Mouse (Mus musculus) large intestine, adult 2 months (tissue): ENCODE results near the gene Copz1. TPM values are rescaled to one million over a fixed set of nuclear protein-coding genes. Genes with fewer than 3 reads are reported as not detected.
A peak's percentile ranks its signal among the peaks of the same experiment; 100 is the strongest.
"Not testable (repeated sequence)": the region's sequence is repeated elsewhere in the genome, so short reads cannot be mapped to it uniquely, and the experiment has no call there.

ENCODE experiments used
- DNase-seq: peaks from one replicate; pipeline ENCODE4 v3.0.0-alpha.2; 2012; ENCODE audit warnings: low read depth, low spot score
- WGBS: fragments of 180-500 bp; shearing (Covaris S2); methylation state at CpG from one replicate; pipeline ENCODE4 v1.1.7; 2018; 5-methylcytosine and 5-hydroxymethylcytosine counted together
- polyA plus RNA-seq: library from polyadenylated mRNA; depleted of rRNA; stranded (reverse); fragments of >200 nt; gene quantifications from 2 replicates; pipeline ENCODE4 v1.2.3, GENCODE M21; 2012; rRNA removed

Gene Copz1
- 215 and 216 TPM in 2 replicates for polyA plus RNA-seq

DNA sequence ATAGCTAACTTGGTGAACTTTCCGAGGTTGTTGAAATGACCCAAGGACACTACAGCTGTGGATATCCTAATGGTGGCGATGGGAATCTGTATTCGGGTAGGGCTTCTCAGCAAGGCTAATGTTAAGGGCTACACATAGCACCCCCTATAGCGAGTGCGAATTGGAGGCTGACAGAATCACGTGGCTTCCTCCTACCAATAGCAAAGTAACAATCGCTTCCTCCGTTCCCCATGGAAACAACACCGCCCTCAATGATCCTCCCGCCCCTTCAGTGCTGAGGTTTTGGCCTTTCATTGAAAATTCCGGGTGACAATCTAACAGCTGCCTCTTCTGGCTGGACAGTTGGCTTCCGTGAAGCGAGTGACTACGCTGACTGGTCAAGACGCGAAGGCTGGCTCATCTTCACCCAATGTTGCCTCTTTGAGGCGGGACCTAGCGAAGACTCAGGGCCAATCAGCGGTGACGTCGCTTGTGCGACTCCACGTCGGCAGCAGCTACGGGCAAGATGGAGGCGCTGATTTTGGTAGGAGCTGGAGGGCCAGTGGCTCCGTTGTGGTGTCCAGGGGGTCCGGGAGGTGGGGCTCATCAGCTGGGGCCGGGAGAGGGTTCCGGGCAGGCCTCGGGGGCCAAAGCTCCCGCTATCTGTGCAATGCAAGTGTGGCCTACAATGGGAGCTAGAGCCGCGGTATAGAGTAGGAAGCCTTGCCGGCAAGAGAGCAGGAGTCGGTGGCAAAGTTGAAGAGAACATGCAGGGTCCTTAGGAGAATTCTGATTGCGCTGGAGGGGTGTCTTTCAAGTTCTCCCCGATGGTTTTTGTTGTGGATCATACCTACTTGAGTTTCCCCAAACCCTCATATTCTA lies at the start of gene Copz1:
Copz1 (plus strand) TSS at position 296 of the 861 bp plus-strand sequence.
- WGBS, result under 1% methylated on average over 38 of the region's 38 CpGs
- peak; percentile 98 for DNase-seq

GRCm38 (mm10) chr15:103224161-103224560 lies 48.4 kb upstream of the Copz1 start:
- 84% methylated on average over 2 of the region's 2 CpGs for WGBS
- DNase-seq, result no peak

- 80% methylated on average over 3 of the region's 3 CpGs for WGBS
- DNase-seq, result no peak
These were observed 45.5 kb upstream of the Copz1 start for GRCm38 (mm10) chr15:103227022-103227421.

DNA sequence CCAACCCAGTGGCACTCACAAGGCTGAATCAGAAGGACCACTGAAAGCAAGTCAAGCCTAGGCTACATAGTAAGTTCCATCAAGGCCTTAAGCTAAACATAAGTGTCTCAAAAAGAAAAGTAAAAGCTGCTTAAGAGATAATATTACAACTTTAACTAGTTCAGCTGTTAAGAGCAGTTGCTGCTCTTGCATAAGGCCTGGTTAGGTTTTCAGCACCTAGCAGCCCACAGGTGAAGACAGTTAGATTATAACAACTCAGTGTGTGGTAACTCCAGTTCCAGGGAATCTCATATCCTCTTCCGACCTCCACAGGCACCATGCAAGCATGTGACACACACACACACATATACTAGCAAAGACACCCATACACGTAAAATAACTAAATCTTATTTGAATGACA lies 44.9 kb upstream of the Copz1 start:
- 74% methylated on average over 2 of the region's 2 CpGs for WGBS
- DNase-seq, result no peak

GRCm38 (mm10) chr15:103228904-103229303 lies 43.6 kb upstream of the Copz1 start:
- WGBS, result 54% methylated on average over 2 of the region's 2 CpGs
- no peak for DNase-seq

- no peak for DNase-seq
- WGBS, result 50% methylated on average over 2 of the region's 2 CpGs
These were observed 39.4 kb upstream of the Copz1 start for GRCm38 (mm10) chr15:103233119-103233518.

DNA sequence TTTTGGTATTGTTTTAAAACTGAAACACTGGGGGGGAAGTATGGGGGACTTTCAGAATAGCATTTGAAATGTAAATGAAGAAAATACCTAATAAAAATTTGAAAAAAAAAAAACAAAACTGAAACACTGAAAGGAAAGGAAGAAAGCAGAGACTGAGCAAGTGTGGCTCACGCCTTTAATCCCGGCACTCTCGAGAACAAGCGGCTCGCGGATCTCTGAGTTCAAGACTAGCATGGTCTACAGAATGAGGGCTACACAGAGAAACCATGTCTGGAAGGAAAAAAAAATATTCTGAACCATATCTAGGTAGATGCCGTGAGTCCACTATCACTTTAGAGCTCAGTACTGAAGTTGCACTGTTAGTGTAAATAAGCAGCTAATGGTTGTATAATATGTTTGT lies 35.2 kb upstream of the Copz1 start:
- DNase-seq, result no peak
- WGBS, result 86% methylated on average over 7 of the region's 7 CpGs

DNA sequence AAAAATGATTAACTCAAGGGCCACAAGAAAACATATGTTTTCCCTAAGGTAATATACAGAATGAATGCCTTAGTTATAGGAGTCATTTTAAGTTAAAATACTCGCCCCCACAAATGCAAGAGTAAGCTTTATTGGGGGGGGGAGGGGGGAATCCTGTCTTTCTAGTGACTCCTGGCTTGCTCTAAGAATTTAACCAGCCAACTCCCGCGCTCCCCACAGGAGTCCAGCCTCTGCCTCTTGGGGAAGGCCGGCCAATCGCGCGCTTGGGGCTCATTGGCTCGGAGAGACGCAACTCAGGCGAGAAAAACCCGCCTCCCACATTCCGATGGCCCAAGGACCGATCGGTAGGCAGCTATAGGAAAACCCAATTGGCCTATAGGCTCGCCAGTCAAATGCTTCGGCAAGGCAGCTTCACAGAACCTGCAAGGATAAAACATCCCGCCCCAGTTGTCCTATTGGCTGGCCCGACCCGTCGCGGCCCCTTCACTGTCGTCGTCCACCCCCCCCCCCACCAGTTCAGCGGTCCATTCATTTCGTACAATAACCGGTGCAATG lies 33.3 kb upstream of the Copz1 start:
- peak; percentile 97 for DNase-seq
- WGBS, result under 1% methylated on average over 26 of the region's 26 CpGs

GRCm38 (mm10) chr15:103239685-103240159 lies 32.8 kb upstream of the Copz1 start, which contains the start of gene Cbx5:
Gene Cbx5 (minus strand): TSS chr15:103239816.
- under 1% methylated on average over 39 of the region's 39 CpGs for WGBS
- peak; percentile 90 for DNase-seq

DNA sequence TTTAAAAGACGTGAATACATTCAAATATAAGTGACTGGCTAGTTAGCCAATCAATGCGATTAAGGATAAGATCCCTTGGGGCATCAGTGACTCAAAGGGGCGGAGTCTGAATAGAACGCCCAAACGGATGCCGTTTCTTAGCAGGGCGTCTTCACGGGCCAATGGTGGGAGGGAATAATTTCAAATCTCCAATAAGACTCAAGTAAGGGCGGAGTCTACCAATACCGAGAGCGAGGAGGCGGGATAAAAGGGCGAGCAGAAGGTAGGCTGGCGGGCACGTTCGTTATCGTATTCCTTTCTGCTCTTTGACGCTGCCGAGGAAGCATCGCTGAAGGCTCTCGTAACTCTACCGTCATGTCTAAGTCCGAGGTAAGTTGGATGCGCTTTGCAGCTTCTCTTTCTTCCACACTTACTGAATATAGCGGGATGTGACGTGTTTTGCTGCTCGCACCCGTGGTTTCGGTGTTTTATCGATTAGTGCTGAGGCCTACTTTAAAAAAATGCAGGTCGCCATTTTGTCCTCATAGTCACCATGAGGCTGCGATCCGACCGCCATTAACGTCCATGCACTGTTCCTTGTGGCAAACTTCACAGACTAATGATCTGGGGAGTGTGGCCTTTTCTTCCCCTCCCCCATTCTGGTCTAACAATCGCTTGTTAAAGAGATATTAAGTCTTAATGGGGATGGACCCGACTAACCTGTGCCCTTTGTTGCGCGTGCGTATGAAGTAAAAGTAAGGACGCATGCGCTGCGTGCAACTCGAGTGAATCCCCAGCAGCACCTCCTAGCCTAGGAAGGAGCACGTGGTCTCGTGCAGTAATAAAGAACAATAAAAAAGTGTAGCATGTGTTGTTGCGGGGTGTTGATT lies 32.1 kb upstream of the Copz1 start, which contains the start of gene Hnrnpa1:
Hnrnpa1 (plus strand) TSS at position 273 of the 869 bp plus-strand sequence.
- under 1% methylated on average over 47 of the region's 47 CpGs for WGBS
- peak; percentile 96 for DNase-seq

- WGBS, result 4% methylated on average over 12 of the region's 12 CpGs
- not testable (repeated sequence) for DNase-seq
These were observed 31.2 kb upstream of the Copz1 start for GRCm38 (mm10) chr15:103241071-103242018.

GRCm38 (mm10) chr15:103242885-103243284 lies 29.6 kb upstream of the Copz1 start:
- 27% methylated on average over 8 of the region's 8 CpGs for WGBS
- DNase-seq, result no peak

DNA sequence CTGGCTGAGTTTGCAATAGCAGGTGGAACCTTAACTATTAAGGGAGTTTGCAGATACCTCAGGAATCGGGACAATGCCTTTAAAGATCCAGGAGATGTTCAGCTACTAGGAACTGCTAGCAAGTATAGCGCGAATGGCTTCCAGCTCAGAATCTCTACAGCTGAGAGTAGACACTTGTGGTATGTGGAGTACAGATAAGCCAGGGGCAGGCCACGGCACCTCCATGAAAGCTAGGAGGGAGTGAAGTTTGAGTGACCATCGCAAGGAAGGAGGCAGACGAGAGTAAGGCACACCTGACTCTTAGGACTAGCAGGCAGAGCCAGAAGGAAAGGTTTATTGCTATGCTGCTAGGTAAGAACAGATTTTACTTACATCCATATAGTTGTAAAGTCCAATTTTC lies 26.9 kb upstream of the Copz1 start:
- no peak for DNase-seq
- WGBS, result 60% methylated on average over 6 of the region's 6 CpGs

DNA sequence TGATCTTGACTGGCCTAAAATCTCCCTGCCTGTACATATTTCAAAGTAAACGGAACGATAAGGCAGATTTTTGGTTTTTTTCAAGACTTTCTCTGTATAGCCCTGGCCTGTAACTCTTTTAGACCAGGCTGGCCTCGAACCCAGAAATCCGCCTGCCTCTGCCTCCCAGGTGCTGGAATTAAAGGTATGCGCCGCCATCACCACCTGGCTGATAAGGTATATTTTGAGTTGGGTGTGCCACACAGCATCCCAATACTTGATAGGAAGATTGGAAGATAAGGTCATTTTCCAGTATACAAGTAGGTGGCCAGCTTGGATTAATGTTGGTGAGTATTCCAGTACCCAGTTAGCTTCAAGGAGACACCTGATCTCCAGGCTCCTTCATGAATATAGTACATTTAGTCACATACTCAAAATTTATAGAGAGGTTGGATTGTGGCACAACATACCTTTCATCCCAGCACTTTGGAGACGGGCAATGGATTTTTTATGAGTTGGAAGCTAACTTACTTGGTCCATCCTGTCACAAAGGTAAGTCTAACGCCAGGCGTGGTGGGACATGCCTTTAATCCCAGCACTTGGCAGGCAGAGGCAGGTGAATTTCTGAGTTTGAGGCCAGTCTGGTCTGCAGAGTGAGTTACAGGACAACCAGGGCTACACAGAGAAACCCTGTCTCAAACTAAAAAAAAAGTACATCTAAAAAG lies 25.3 kb upstream of the Copz1 start:
- no peak for DNase-seq
- WGBS, result 86% methylated on average over 9 of the region's 9 CpGs

- no peak for DNase-seq
These were observed 24.6 kb upstream of the Copz1 start for GRCm38 (mm10) chr15:103247782-103248400.

GRCm38 (mm10) chr15:103248401-103249313 lies 23.9 kb upstream of the Copz1 start:
- 76% methylated on average over 28 of the region's 28 CpGs for WGBS
- DNase-seq, result no peak

- WGBS, result 80% methylated on average over 6 of the region's 6 CpGs
These were observed 23.0 kb upstream of the Copz1 start for GRCm38 (mm10) chr15:103249511-103249910.

More at GRCm38 (mm10) chr15:103249511-103249910, 23.0 kb upstream of the Copz1 start:
- not testable (repeated sequence) for DNase-seq
